ENCODE assay signal across 27 mouse cellular contexts in the genomic region with DNA sequence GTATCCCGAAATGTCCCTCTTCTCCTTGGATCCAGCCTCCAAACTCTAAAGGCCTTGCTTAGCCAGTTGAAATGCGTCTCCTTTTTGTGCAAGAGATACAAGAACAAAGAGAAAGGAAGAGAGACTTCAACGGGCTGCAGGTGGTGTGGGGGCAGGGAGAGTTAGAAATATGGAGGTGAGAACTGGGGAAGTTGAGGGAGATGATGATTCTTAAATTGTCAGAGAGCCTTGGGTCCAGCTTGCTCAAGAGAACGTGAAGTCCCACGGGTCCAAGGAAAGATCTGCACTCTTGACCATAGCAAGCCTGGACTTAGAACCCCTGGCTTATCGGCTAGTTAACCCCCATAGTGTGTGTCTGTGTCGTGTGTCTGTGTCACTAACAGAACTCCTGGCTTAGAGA. TPM values are rescaled to one million over a fixed set of nuclear protein-coding genes. Genes with fewer than 3 reads are reported as not detected.
DNase-seq lines count a peak whose midpoint lies in the region; ATAC-seq and TF ChIP-seq lines count a peak whose summit lies in the region.
"Had no signal": no experiment of that assay in that cellular context is flagged by ENCODE, and none has a peak within 500 bp of the region (broad histone marks: within the 10 kb centered on the region; RNA-seq: fewer than 3 reads in every experiment).

No protein-coding gene starts in this region.

- peak overlapping the region; percentile 59; the same call in 1 of the 2 replicates for H3K27ac ChIP-seq in heart, postnatal 0 days (ENCODE audit: low read depth)
- peak overlapping the region; percentile 54 for H3K27ac ChIP-seq in bone marrow, adult 2 months (ENCODE audit: control insufficient read depth, insufficient read depth, low read depth, low read length, poor library complexity)
- H3K27ac ChIP-seq: gastrocnemius, adult 2 months; hindbrain, embryonic 15.5 days; limb, embryonic 13.5 days; liver, embryonic 14.5 days; midbrain, embryonic 12.5 days; neural tube, embryonic 12.5 days; stomach, embryonic 15.5 days had no signal

- TF ChIP-seq CTCF in heart, postnatal 0 days (IDR thresholded peaks at IDR 0.05; ENCODE audit: low read depth), result no peak
- TF ChIP-seq CTCF in bone marrow, adult 2 months (IDR thresholded peaks at IDR 0.05; ENCODE audit: control insufficient read depth, insufficient read depth, low read length), result no peak

- H3K4me2 ChIP-seq in heart, postnatal 0 days (ENCODE audit: low read depth, low read length), result no peak overlapping the region; the same call in 1 of the 2 replicates
- H3K4me2 ChIP-seq: hindbrain, embryonic 15.5 days; limb, embryonic 13.5 days; midbrain, embryonic 12.5 days; neural tube, embryonic 12.5 days; stomach, embryonic 15.5 days had no signal

- no peak overlapping the region for H3K9ac ChIP-seq in heart, postnatal 0 days (replicated peaks; ENCODE audit: low read depth, low read length)
- H3K9ac ChIP-seq: hindbrain, embryonic 15.5 days; limb, embryonic 13.5 days; liver, embryonic 14.5 days; midbrain, embryonic 12.5 days; neural tube, embryonic 12.5 days; stomach, embryonic 15.5 days had no signal

- 0 out of 2 replicates have a peak, but pooled peaks cover 26% of the 10 kb centered on the region for H3K27me3 ChIP-seq in heart, postnatal 0 days (ENCODE audit: control insufficient read depth, insufficient read depth, low read length)
- H3K27me3 ChIP-seq: hindbrain, embryonic 15.5 days had no signal

- no peak overlapping the region; the same call in 1 of the 2 replicates for H3K4me3 ChIP-seq in heart, postnatal 0 days (ENCODE audit: low read depth, low read length)
- no peak overlapping the region for H3K4me3 ChIP-seq in bone marrow, adult 2 months (replicated peaks; ENCODE audit: control insufficient read depth, low read depth, low read length)
- H3K4me3 ChIP-seq: gastrocnemius, adult 2 months; hindbrain, embryonic 15.5 days; limb, embryonic 13.5 days; midbrain, embryonic 12.5 days; neural tube, embryonic 12.5 days; stomach, embryonic 15.5 days had no signal

- TF ChIP-seq EP300 in heart, postnatal 0 days (IDR thresholded peaks at IDR 0.05; ENCODE audit: low read depth), result no peak

- no peaks in the 10 kb centered on the region for H3K4me1 ChIP-seq in heart, postnatal 0 days (ENCODE audit: control insufficient read depth, insufficient read depth)
- H3K4me1 ChIP-seq in bone marrow, adult 2 months (ENCODE audit: control insufficient read depth, insufficient read depth, low read length), result peaks cover 2% of the 10 kb centered on the region; the same call in 1 of the 2 replicates
- H3K4me1 ChIP-seq: limb, embryonic 13.5 days; midbrain, embryonic 12.5 days; neural tube, embryonic 12.5 days; stomach, embryonic 15.5 days had no signal

- no peak for TF ChIP-seq POLR2A in bone marrow, adult 2 months (IDR thresholded peaks at IDR 0.05; ENCODE audit: borderline replicate concordance, control insufficient read depth, low read depth, low read length)

- DNase-seq in heart, postnatal 0 days (ENCODE audit: low spot score), result no peak
- DNase-seq in heart, postnatal 4 days, result no peak
- peak; percentile 55 to 75 for DNase-seq in thymus, adult 18-20 months
- DNase-seq in thymus, postnatal 4 days, result peak; percentile 75
- DNase-seq in frontal cortex, postnatal 10 days (ENCODE audit: low spot score in 2 of 2), result no peak
- DNase-seq in left cerebral cortex, adult 11 months (ENCODE audit: low spot score), result no peak
- DNase-seq: cerebellum, adult 11-12 months; cerebellum, postnatal 14 days; gastrocnemius, adult 2 months had no signal

- no peak for ATAC-seq in heart, postnatal 0 days (ENCODE audit: insufficient read depth, low read depth)
- ATAC-seq: forebrain, embryonic 16.5 days; intestine, embryonic 16.5 days had no signal

- H3K9me3 ChIP-seq in heart, postnatal 0 days (replicated peaks; ENCODE audit: control insufficient read depth, low read length), result no peaks in the 10 kb centered on the region
- H3K9me3 ChIP-seq: hindbrain, embryonic 15.5 days; limb, embryonic 13.5 days; midbrain, embryonic 12.5 days; neural tube, embryonic 12.5 days; stomach, embryonic 15.5 days had no signal

- 49% methylated on average over 7 of the region's 7 CpGs for WGBS in heart, postnatal 0 days
- WGBS in bone marrow, adult 2 months, result 24% methylated on average over 7 of the region's 7 CpGs

- no peaks in the 10 kb centered on the region for H3K36me3 ChIP-seq in heart, postnatal 0 days (replicated peaks; ENCODE audit: control insufficient read depth, insufficient read depth, low read length)
- H3K36me3 ChIP-seq: hindbrain, embryonic 15.5 days; limb, embryonic 13.5 days; midbrain, embryonic 12.5 days; neural tube, embryonic 12.5 days; stomach, embryonic 15.5 days had no signal

RNA-seq across cellular contexts. Expression of a gene that starts 0.8 kb away (rescaled TPM):
- 2.8 TPM in 1 of 2 replicates, not detected in the other for total RNA-seq in heart, postnatal 0 days (2014; rRNA removed; ENCODE audit: low replicate concordance)
- 0.46 and 1.3 TPM in 2 replicates for polyA plus RNA-seq in heart, postnatal 0 days (2015; fragmentation: Nextera tagmentation; extraction: Ambion mirVana)
- total RNA-seq in heart, postnatal 4 days (2021), result 1 to 10 TPM in 1 of 2 experiments, under 1 TPM in 1; 0.62 to 1.2 TPM
- polyA plus RNA-seq in bone marrow, adult 2 months (2011; ENCODE audit: insufficient read depth, insufficient read length, low replicate concordance, missing spikeins), result 36.0 and 52.0 TPM in 2 replicates
- polyA plus RNA-seq: forebrain, embryonic 16.5 days had no signal

RNA-seq across cellular contexts. Expression of a gene that starts 6.7 kb away (rescaled TPM):
- total RNA-seq in heart, postnatal 0 days (2014; rRNA removed; ENCODE audit: low replicate concordance), result not detected in 2 replicates
- polyA plus RNA-seq in heart, postnatal 0 days (2015; fragmentation: Nextera tagmentation; extraction: Ambion mirVana), result not detected in 2 replicates
- not detected for total RNA-seq in heart, postnatal 4 days (2021)
- 0.72 TPM in 1 of 2 replicates, not detected in the other for polyA plus RNA-seq in bone marrow, adult 2 months (2011; ENCODE audit: insufficient read depth, insufficient read length, low replicate concordance, missing spikeins)
- total RNA-seq: adrenal gland, postnatal 14 days; gastrocnemius, adult 2 months; granulocyte monocyte progenitor cell, adult 5-6 weeks; heart, postnatal 14 days; layer of hippocampus, postnatal 25 days; MEL; monocyte, adult 5-6 weeks had no signal
- polyA plus RNA-seq: forebrain, embryonic 16.5 days; hindbrain, embryonic 15.5 days; intestine, embryonic 16.5 days; kidney, embryonic 16.5 days; large intestine, adult 2 months; limb, embryonic 13.5 days; liver, embryonic 14.5 days; lung, embryonic 16.5 days; midbrain, embryonic 12.5 days; neural tube, embryonic 12.5 days; stomach, embryonic 15.5 days had no signal

Comparison
In these comparisons a context has a peak if more than half of its experiments do, and no peak if none do; other contexts are left out.
1. DNase-seq: peak in thymus, adult 18-20 months (2 of 2) and thymus, postnatal 4 days (single experiment); none in heart, postnatal 0 days (single experiment), heart, postnatal 4 days (single experiment), frontal cortex, postnatal 10 days (0 of 2) and left cerebral cortex, adult 11 months (single experiment).